Mouse (Mus musculus): ENCODE measurements around the gene Lemd1.

- TF ChIP-seq CTCF (IDR thresholded peaks at IDR 0.05; ENCODE audit: insufficient read depth, low read depth, low read length) (no peak), POLR2A (IDR thresholded peaks at IDR 0.05; ENCODE audit: insufficient read depth, low read depth, low read length) (no peak)
These were observed 95.5 kb downstream of the Lemd1 start for GRCm38 (mm10) chr1:132286735-132287134.
